Mouse (Mus musculus) heart, embryonic 14.5 days (tissue): Measurements from ENCODE around the gene Lipe. TPM values are rescaled to one million over a fixed set of nuclear protein-coding genes. Genes with fewer than 3 reads are reported as not detected.
"Not testable (repeated sequence)": the region's sequence is repeated elsewhere in the genome, so short reads cannot be mapped to it uniquely, and the experiment has no call there.

Source experiments
- ATAC-seq: fragments of 200-750 bp; cut with Nextera tagmentation; 2 replicates; pipeline ENCODE4 v1.8.0; 2017; ENCODE audit warnings: low read depth, moderate TSS enrichment; ENCODE audit not compliant: insufficient number of reproducible peaks, insufficient read depth, low FRiP score
- H3K27ac ChIP-seq, 2 experiments: fragments of 200-500 bp in 1 of 2; fragments of 300-500 bp in 1 of 2; sonication (generic) in 1 of 2; replicated peaks in 1 of 2; 2 replicates each; pipeline ENCODE4 v1.5.1; 2012 to 2014; ENCODE audit warnings: low read depth in 2 of 2, low read length in 2 of 2, control low read depth in 1 of 2, mild to moderate bottlenecking in 1 of 2, mixed read lengths in 1 of 2; ENCODE audit not compliant: control insufficient read depth in 1 of 2, insufficient read depth in 1 of 2
- H3K27me3 ChIP-seq: fragments of 300-500 bp; sonication (generic); 2 replicates; pipeline ENCODE4 v1.6.1; 2014; ENCODE audit warnings: mild to moderate bottlenecking, low read length, control low read depth; ENCODE audit not compliant: control insufficient read depth, insufficient read depth
- H3K36me3 ChIP-seq: fragments of 300-500 bp; sonication (generic); 2 replicates; pipeline ENCODE4 v1.6.1; 2014; ENCODE audit warnings: mild to moderate bottlenecking, control low read depth, low read length, mixed read lengths; ENCODE audit not compliant: control insufficient read depth, insufficient read depth
- H3K4me1 ChIP-seq, 2 experiments: fragments of 200-500 bp in 1 of 2; fragments of 300-500 bp in 1 of 2; sonication (generic) in 1 of 2; 2 replicates each; pipeline ENCODE4 v1.6.1; 2012 to 2014; ENCODE audit warnings: low read length in 2 of 2, control low read depth in 1 of 2, mixed read lengths in 1 of 2; ENCODE audit not compliant: control insufficient read depth in 2 of 2, insufficient read depth in 2 of 2
- H3K4me2 ChIP-seq: fragments of 300-500 bp; sonication (generic); 2 replicates; pipeline ENCODE4 v1.6.1; 2014; ENCODE audit warnings: mild to moderate bottlenecking, low read length
- H3K4me3 ChIP-seq, 2 experiments: fragments of 200-500 bp in 1 of 2; fragments of 300-500 bp in 1 of 2; sonication (generic) in 1 of 2; 2 replicates each; pipeline ENCODE4 v1.5.1; 2012 to 2014; ENCODE audit warnings: low read length in 2 of 2, mild to moderate bottlenecking in 2 of 2, control low read depth in 1 of 2, low read depth in 1 of 2, moderate library complexity in 1 of 2; ENCODE audit not compliant: control insufficient read depth in 1 of 2, insufficient read depth in 1 of 2
- H3K9ac ChIP-seq: fragments of 300-500 bp; sonication (generic); 2 replicates; pipeline ENCODE4 v1.6.1; 2014; ENCODE audit warnings: mild to moderate bottlenecking, low read length
- H3K9me3 ChIP-seq: fragments of 300-500 bp; sonication (generic); 2 replicates; pipeline ENCODE4 v1.6.1; 2016; ENCODE audit warnings: low read length, control low read depth; ENCODE audit not compliant: control insufficient read depth
- WGBS: fragments of 180-500 bp; shearing (Covaris S2); extraction: QIAGEN DNeasy Blood & Tissue Kit; methylation state at CpG from one replicate; pipeline ENCODE4 v1.1.7; 2014; 5-methylcytosine and 5-hydroxymethylcytosine counted together
- polyA plus RNA-seq: library from polyadenylated mRNA; unstranded; fragments of >200 nt; fragmentation: Nextera tagmentation; extraction: Ambion mirVana; gene quantifications from 2 replicates; pipeline ENCODE4 v1.2.1, GENCODE M21; 2014

Gene Lipe
- polyA plus RNA-seq, 1 experiment from 2014 or later = 3.6 TPM

DNA sequence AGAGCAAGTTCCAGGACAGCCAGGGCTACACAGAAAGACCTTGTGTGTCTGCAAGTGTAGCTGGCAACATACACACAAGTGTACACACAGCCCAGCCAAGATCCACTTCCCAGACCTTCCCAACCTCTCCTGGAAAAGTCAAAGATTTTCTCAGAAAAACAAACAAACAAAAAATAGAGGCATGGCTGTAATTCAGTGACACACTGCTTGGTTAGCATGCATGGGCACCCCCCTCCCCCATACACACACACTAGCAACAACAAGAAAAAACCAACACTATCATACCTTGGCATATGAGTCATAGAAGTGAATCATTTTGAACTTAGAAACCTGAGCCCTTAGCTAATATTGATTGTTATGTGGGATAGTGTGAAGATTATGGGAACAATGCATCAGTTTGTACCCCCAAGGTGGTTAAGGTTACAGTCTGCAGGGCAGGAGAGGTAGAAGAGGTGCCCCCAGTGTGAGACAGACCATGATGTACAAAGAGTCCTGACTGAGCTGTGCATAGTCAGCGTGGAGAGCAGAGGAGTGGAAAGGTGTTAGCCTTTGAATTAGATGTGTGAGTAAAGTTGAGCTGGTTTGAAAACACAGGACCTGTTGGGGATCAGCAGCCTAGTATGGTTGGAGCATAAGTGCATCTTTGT is 12.6 kb upstream of the Lipe start:
- WGBS = 72% methylated on average over 1 of the region's 1 CpGs
- no peak for ATAC-seq
- Histone ChIP-seq H3K27ac (no peak overlapping the region), H3K4me2 (no peak overlapping the region), H3K9me3 (no peaks in the 10 kb centered on the region), H3K36me3 (no peaks in the 10 kb centered on the region), H3K4me1 (no peaks in the 10 kb centered on the region), H3K4me3 (no peak overlapping the region), H3K27me3 (no peaks in the 10 kb centered on the region), H3K9ac (no peak overlapping the region)

DNA sequence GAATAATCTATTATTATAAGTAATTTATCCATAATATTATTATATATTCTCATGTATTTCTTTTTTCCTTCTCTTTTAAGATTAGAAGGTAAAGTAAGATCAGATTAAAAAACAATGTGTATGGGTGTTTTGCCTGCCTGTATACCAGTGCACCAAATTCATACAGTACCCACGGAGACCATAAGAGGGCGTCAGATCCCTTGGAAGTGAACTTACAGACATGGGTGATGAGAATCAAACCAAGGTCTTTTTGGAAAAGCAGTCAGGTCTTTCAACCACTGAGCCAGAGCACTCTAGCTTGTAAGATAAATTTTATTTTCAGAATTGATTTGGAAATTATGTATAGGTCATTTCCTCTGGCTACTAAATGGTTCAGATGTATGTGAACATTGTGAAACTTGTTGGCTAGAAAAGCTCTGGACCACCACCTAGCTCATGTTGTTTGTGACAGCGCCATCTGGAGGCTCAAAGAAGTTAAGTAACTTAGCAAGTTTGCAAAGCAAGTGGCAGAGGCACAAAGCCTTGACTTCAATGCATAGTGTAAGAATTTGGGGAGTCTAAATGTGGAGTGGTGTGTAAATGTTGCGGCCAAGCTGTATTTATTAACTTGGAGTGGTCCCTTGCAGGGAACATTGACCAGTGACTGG is 10.7 kb upstream of the Lipe start:
- Histone ChIP-seq H3K27me3 (no peaks in the 10 kb centered on the region), H3K9me3 (no peaks in the 10 kb centered on the region), H3K27ac (no peak overlapping the region), H3K4me1 (no peaks in the 10 kb centered on the region), H3K4me2 (no peak overlapping the region), H3K36me3 (no peaks in the 10 kb centered on the region), H3K4me3 (no peak overlapping the region), H3K9ac (no peak overlapping the region)
- ATAC-seq = no peak
- 40% methylated on average over 4 of the region's 4 CpGs for WGBS

DNA sequence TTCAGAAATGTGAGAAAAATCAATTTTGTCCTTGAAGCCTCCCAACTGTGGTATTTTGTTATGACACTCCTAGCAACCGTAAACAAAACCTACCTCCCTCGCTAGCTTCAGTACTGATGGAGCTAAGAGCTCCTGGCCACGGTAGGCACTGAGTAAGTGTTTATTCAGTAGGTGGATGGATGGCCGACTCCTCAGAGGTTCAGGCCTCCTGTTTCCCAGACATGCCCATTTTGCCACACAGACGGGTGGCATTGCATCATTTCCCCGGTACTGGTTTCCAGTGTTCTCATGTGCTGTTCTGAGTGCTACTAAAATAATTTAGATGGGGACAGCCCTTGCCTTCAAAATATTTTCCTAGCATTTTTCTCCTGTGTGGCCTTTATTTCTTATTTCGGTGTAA is 8.0 kb upstream of the Lipe start:
- Histone ChIP-seq H3K4me3 (no peak overlapping the region), H3K9me3 (no peaks in the 10 kb centered on the region), H3K27me3 (no peaks in the 10 kb centered on the region), H3K9ac (no peak overlapping the region), H3K4me2 (no peak overlapping the region), H3K36me3 (no peaks in the 10 kb centered on the region), H3K27ac (no peak overlapping the region), H3K4me1 (peaks cover 0 to 4% of the 10 kb centered on the region in 2 experiments; a peak in 2 of 4 replicates)
- WGBS = 83% methylated on average over 7 of the region's 7 CpGs
- no peak for ATAC-seq

DNA sequence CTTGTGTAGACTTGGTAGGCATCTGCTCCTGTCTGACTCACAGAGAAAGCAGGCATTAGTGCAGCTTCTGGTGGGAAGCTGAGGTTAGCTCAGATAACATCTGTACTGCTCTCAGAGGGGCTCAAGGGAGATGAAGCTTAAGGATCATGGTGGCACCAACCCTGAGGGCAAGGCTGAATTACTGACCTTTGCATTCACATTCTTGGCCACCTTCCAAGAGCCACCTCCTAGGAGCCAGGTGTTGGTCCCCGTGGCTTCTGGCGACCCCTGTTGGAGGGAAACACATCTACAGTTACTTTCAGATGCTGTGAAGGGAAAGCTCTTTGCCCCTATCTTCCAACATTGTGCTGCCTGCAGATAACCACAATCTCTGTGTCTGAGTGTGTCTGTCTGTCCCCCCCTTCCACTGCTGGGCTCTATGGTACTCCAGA is 4.2 kb upstream of the Lipe start:
- ATAC-seq = no peak
- Histone ChIP-seq H3K9ac (no peak overlapping the region), H3K4me1 (peaks cover 0 to 4% of the 10 kb centered on the region in 2 experiments; a peak in 2 of 4 replicates), H3K9me3 (no peaks in the 10 kb centered on the region), H3K4me3 (no peak overlapping the region), H3K36me3 (no peaks in the 10 kb centered on the region), H3K4me2 (no peak overlapping the region), H3K27me3 (no peaks in the 10 kb centered on the region), H3K27ac (no peak overlapping the region)
- WGBS = 2% methylated on average over 2 of the region's 2 CpGs

DNA sequence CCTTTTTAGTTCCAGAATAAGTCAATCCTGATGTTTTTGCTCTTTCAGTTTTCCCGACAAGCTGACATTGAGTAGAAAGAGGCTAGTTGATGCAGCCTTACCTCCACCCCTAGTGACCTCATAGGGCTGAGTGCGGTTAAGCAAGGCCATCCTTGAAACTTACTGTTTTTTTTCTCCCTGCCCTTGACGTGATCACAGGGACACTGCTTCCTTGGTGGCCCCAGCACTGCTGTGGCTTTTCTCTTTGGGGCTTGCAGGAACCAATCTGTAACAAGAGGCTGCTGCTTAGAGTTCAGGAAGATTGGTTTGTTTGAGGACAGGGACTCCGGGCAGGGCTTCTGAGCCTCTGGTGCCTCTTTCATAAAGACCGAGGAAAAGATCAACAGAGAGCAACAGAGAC is 3.5 kb upstream of the Lipe start:
- 51% methylated on average over 5 of the region's 5 CpGs for WGBS
- Histone ChIP-seq H3K27ac (no peak overlapping the region), H3K27me3 (no peaks in the 10 kb centered on the region), H3K36me3 (no peaks in the 10 kb centered on the region), H3K4me1 (peaks cover 0 to 4% of the 10 kb centered on the region in 2 experiments; a peak in 2 of 4 replicates), H3K4me3 (no peak overlapping the region), H3K4me2 (no peak overlapping the region), H3K9ac (no peak overlapping the region), H3K9me3 (no peaks in the 10 kb centered on the region)
- no peak for ATAC-seq

DNA sequence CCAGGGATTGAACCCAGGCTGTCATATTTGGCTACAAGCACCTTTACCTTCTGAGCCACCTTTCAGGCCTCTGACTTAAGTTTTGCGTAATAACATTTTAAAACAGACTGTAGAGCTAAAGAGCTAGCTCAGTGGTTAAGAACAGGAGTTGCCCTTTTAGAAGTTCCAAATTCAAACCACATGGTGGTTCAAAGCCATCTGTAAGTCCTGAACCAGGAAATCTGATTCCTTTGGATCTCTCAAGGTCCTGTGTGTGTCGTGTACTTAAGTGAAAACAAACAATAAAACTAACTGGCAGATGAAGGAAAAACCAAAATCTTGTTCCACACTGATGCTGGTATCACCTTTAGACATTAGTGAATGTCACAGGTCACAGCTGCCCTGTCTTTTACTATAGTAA is 3.0 kb upstream of the Lipe start:
- H3K9ac ChIP-seq = no peak overlapping the region
- peaks cover 0 to 4% of the 10 kb centered on the region in 2 experiments; a peak in 2 of 4 replicates for H3K4me1 ChIP-seq
- H3K9me3 ChIP-seq = no peaks in the 10 kb centered on the region
- H3K27me3 ChIP-seq = no peaks in the 10 kb centered on the region
- no peak overlapping the region for H3K4me2 ChIP-seq
- no peaks in the 10 kb centered on the region for H3K36me3 ChIP-seq
- ATAC-seq = no peak
- H3K4me3 ChIP-seq = no peak overlapping the region
- no peak overlapping the region for H3K27ac ChIP-seq
- 72% methylated on average over 2 of the region's 2 CpGs for WGBS

DNA sequence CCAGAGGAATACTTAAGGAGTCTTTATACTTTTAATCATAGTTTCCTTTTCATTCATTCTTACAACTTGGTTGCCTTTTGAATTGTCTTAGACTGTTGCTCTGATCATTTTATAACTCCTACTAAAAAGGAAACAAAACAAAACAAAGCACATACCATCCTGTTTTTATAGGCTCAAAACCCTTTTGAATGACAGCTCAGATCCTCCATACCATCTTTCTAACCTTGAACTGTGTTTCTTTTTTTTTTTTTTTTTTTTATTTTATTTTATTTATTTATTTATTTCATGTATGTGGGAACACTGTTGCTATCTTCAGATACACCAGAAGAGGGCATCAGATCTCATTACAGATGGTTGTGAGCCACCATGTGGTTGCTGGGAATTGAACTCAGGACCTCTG is 518 bp upstream of the Lipe start:
- H3K27me3 ChIP-seq, ATAC-seq, H3K4me3 ChIP-seq, H3K9ac ChIP-seq, H3K4me2 ChIP-seq, H3K9me3 ChIP-seq, H3K27ac ChIP-seq, H3K36me3 ChIP-seq: not testable (repeated sequence)
- H3K4me1 ChIP-seq = peaks cover 9 to 11% of the 10 kb centered on the region in 2 experiments
